Mouse (Mus musculus) liver, adult 2 months (tissue): ENCODE data around the gene Hcn1. TPM values are rescaled to one million over a fixed set of nuclear protein-coding genes. Genes with fewer than 3 reads are reported as not detected.

Experiments
- DNase-seq: peaks from one replicate; pipeline ENCODE4 v3.0.0-alpha.2; 2011; ENCODE audit warnings: low read depth, low spot score; ENCODE audit errors: extremely low read depth
- H3K27ac ChIP-seq: fragments of 200-500 bp; replicated peaks from 2 replicates; pipeline ENCODE4 v1.5.1; 2012; ENCODE audit warnings: low read depth, mild to moderate bottlenecking, control low read depth, inconsistent platforms, low read length; ENCODE audit not compliant: insufficient read depth
- H3K27me3 ChIP-seq: fragments of 200-500 bp; 2 replicates; pipeline ENCODE4 v1.6.1; 2012; ENCODE audit warnings: mild to moderate bottlenecking, moderate library complexity, low read length, inconsistent platforms; ENCODE audit not compliant: control insufficient read depth, insufficient read depth
- H3K36me3 ChIP-seq: fragments of 200-500 bp; 2 replicates; pipeline ENCODE4 v1.6.1; 2012; ENCODE audit warnings: low read length, inconsistent platforms; ENCODE audit not compliant: control insufficient read depth, insufficient read depth
- H3K4me1 ChIP-seq: fragments of 200-500 bp; 2 replicates; pipeline ENCODE4 v1.6.1; 2011; ENCODE audit warnings: low read length; ENCODE audit not compliant: control insufficient read depth, insufficient read depth
- H3K4me3 ChIP-seq: fragments of 200-500 bp; 2 replicates; pipeline ENCODE4 v1.5.1; 2011; ENCODE audit warnings: low read depth, mild to moderate bottlenecking, control low read depth, low read length, moderate library complexity; ENCODE audit not compliant: insufficient read depth
- H3K79me2 ChIP-seq: fragments of 200-500 bp; 2 replicates; pipeline ENCODE4 v1.6.1; 2012; ENCODE audit warnings: inconsistent platforms, mild to moderate bottlenecking, low read length, moderate library complexity; ENCODE audit not compliant: control insufficient read depth, insufficient read depth
- H3K9ac ChIP-seq: fragments of 200-500 bp; 2 replicates; pipeline ENCODE4 v1.6.1; 2012; ENCODE audit warnings: low read depth, mild to moderate bottlenecking, control low read depth, inconsistent platforms, low read length
- CTCF ChIP-seq: fragments of 200-500 bp; IDR thresholded peaks from 2 replicates; pipeline ENCODE4 v1.5.1; 2011; ENCODE audit warnings: low read depth, low read length, control low read depth
- POLR2A ChIP-seq: fragments of 200-500 bp; IDR thresholded peaks from 2 replicates; pipeline ENCODE4 v1.6.1; 2011; ENCODE audit warnings: low read length, control low read depth; ENCODE audit not compliant: insufficient read depth; ENCODE audit errors: extremely low read depth
- WGBS: fragments of 180-500 bp; shearing (Covaris S2); methylation state at CpG from one replicate; pipeline ENCODE4 v1.1.7; 2018; 5-methylcytosine and 5-hydroxymethylcytosine counted together
- polyA plus RNA-seq: library from polyadenylated mRNA; depleted of rRNA; stranded (reverse); fragments of >200 nt; gene quantifications from 2 replicates; pipeline ENCODE4 v1.2.3, GENCODE M21; 2012
- total RNA-seq: library from RNA; depleted of rRNA; stranded (reverse); fragments of >200 nt; gene quantifications from 2 replicates; pipeline ENCODE4 v1.2.3, GENCODE M21; 2014

Hcn1 gene
- total and polyA plus RNA-seq, 2 experiments = 0.01 TPM; not detected in 1

DNA sequence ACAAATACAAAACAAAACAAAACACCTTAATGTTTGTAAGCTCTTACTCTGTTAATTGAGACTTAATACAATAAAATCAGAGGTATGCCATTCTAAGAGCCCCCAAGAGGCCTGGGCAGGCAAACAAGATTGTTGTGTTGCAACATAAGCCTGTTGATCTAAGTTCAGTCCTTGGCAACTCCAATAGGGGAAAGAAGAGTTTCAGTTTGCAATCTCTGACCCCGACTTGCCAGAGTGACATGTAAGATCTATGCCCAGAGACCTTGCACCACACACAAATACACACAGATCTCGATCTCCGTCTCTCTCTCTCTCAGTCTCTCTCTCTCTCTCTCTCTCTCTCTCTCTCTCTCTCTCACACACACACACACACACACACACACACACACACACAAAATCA, 142.3 kb downstream of the Hcn1 start:
- no peaks in the 10 kb centered on the region for H3K79me2 ChIP-seq
- H3K36me3 ChIP-seq = no peaks in the 10 kb centered on the region
- peak; percentile 92 for DNase-seq
- 10% methylated on average over 3 of the region's 3 CpGs for WGBS
- H3K27ac ChIP-seq = no peak overlapping the region
- no peaks in the 10 kb centered on the region for H3K27me3 ChIP-seq
- no peak overlapping the region for H3K4me3 ChIP-seq
- no peak for TF ChIP-seq CTCF
- no peak for TF ChIP-seq POLR2A
- H3K9ac ChIP-seq = no peak overlapping the region
- H3K4me1 ChIP-seq = peaks cover 2% of the 10 kb centered on the region; the same call in 1 of the 2 replicates

DNA sequence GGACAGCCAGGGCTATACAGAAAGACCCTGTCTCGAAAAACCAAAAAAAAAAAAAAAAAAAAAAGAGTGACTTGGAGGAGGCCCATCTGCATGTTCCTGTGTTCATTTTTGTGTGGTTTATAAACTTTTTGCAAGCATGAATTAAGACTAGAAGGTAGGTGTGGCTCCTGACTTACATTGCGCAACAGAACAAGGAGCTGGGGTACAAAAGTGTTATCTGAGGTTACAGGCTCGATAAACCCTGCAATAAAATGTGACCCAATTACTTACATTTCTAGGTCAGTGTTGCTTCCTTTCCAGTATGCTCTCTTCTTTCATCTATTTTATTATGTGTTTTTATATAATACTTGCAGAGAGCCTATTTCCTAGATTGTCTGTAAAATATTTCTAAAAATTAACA, 143.1 kb downstream of the Hcn1 start:
- no peak overlapping the region for H3K4me3 ChIP-seq
- H3K79me2 ChIP-seq = no peaks in the 10 kb centered on the region
- peak; percentile 83 for DNase-seq
- no peak overlapping the region for H3K27ac ChIP-seq
- H3K36me3 ChIP-seq = no peaks in the 10 kb centered on the region
- WGBS = 35% methylated on average over 3 of the region's 3 CpGs
- TF ChIP-seq CTCF = no peak
- no peak for TF ChIP-seq POLR2A
- peaks cover 2% of the 10 kb centered on the region; the same call in 1 of the 2 replicates for H3K4me1 ChIP-seq
- no peak overlapping the region for H3K9ac ChIP-seq
- H3K27me3 ChIP-seq = no peaks in the 10 kb centered on the region

DNA sequence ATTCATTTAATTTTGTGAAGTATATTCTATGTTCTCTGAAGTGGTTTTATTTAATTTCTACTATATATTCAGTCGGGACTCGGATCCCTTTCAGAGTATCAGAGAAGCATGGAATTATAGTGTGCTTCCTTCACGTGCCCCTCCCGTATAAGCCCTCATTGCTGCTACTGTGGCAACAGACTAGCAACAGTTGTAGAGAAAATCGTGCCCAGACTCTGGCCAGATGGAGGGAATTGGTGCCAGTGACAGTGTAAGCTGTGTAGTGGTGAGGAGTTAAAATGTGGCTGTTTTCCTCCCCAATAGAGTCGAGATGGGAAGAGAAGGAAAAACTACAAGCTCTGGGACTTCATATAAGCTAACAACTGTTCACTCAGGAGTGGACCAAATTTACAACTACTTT, 163.4 kb downstream of the Hcn1 start:
- H3K9ac ChIP-seq = no peak overlapping the region
- no peaks in the 10 kb centered on the region for H3K27me3 ChIP-seq
- TF ChIP-seq POLR2A (no peak), CTCF (no peak)
- H3K4me1 ChIP-seq = no peaks in the 10 kb centered on the region
- no peak overlapping the region for H3K27ac ChIP-seq
- H3K4me3 ChIP-seq = no peak overlapping the region
- no peaks in the 10 kb centered on the region for H3K36me3 ChIP-seq
- 71% methylated on average over 6 of the region's 6 CpGs for WGBS
- DNase-seq = no peak
- H3K79me2 ChIP-seq = no peaks in the 10 kb centered on the region

DNA sequence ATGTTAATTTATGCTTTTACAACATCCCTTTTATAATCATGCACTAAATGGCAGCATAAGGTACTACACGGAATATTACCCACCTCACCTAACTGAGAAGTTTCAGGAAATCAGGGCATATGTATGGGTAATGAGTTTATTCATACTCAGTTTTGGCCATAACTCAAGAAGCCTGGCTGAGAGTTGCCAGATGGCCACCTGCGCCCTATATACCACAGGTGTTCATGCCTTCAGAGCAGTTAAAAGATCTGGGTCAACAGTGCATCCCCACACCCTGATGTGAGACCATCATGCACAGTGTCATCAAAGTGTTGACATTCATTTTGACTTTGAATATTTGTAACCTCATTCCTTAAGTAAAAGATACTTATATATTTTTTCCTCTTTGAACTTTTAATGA, 183.3 kb downstream of the Hcn1 start:
- Histone ChIP-seq H3K27me3 (no peaks in the 10 kb centered on the region), H3K4me1 (no peaks in the 10 kb centered on the region), H3K9ac (no peak overlapping the region), H3K27ac (no peak overlapping the region), H3K36me3 (no peaks in the 10 kb centered on the region), H3K4me3 (no peak overlapping the region), H3K79me2 (no peaks in the 10 kb centered on the region)
- no peak for DNase-seq
- WGBS = 88% methylated on average over 2 of the region's 2 CpGs
- no peak for TF ChIP-seq POLR2A
- TF ChIP-seq CTCF = no peak

DNA sequence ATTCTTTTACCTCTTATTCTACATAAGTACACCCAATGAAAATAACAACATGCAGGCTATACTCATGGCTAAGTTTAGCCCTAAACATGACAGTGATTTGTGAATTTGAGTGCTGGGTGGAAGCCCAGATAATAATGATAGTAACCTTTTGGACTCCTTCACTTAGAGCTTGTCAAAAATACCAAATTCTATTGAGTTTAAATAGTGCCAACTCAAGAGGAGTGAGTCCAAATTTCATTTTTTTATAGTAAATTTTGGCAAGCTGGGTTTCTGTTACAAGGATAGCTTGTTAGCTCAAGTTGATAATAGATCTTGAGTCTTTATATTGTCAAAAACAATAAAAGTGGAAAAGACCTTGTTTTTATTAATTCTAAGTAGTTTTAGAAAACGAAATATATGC, 190.7 kb downstream of the Hcn1 start:
- H3K9ac ChIP-seq = no peak overlapping the region
- H3K4me1 ChIP-seq = no peaks in the 10 kb centered on the region
- no peak overlapping the region for H3K27ac ChIP-seq
- no peaks in the 10 kb centered on the region for H3K36me3 ChIP-seq
- 36% methylated on average over 1 of the region's 1 CpGs for WGBS
- H3K79me2 ChIP-seq = no peaks in the 10 kb centered on the region
- no peak for TF ChIP-seq POLR2A
- TF ChIP-seq CTCF = no peak
- H3K4me3 ChIP-seq = no peak overlapping the region
- DNase-seq = no peak
- H3K27me3 ChIP-seq = no peaks in the 10 kb centered on the region

DNA sequence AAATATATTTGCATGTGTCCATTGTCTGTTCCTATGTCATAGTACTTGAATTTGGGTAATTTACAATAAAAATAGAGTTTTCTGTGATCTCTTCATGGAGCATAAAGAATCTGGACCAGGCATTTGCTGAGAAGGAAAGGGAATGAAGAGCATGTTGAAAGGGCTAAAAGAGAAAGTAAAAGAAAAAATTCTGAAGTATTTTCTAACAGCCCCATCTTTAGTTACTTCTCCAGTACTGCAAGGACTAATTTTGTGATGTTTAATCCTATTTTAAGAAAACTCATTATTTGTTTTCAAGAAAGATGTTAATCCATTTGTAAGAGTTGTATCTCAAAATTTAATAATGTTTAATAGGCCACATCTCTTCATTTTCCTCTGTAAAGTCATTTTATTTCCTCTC, 198.9 kb downstream of the Hcn1 start:
- DNase-seq = peak; percentile 10
- no peaks in the 10 kb centered on the region for H3K36me3 ChIP-seq
- no peak for TF ChIP-seq CTCF
- no peak for TF ChIP-seq POLR2A
- H3K4me1 ChIP-seq = no peaks in the 10 kb centered on the region; the same call in 1 of the 2 replicates
- H3K79me2 ChIP-seq = no peaks in the 10 kb centered on the region
- H3K9ac ChIP-seq = no peak overlapping the region
- no peak overlapping the region for H3K27ac ChIP-seq
- H3K4me3 ChIP-seq = no peak overlapping the region
- no peaks in the 10 kb centered on the region for H3K27me3 ChIP-seq
